Mouse (Mus musculus) heart, embryonic 11.5 days (tissue): ENCODE measurements around the gene Serinc4. TPM values are rescaled to one million over a fixed set of nuclear protein-coding genes. Genes with fewer than 3 reads are reported as not detected.
"Not testable (repeated sequence)": the region's sequence is repeated elsewhere in the genome, so short reads cannot be mapped to it uniquely, and the experiment has no call there.

Source experiments
- ATAC-seq: fragments of 200-750 bp; cut with Nextera tagmentation; replicated peaks from 2 replicates; pipeline ENCODE4 v1.8.0; 2017; ENCODE audit warnings: moderate library complexity; ENCODE audit not compliant: insufficient number of reproducible peaks, low FRiP score, low TSS enrichment
- H3K27ac ChIP-seq: fragments of 300-500 bp; sonication (generic); 2 replicates; pipeline ENCODE4 v1.5.1; 2014; ENCODE audit warnings: mild to moderate bottlenecking, low read depth, low read length
- H3K27me3 ChIP-seq: fragments of 300-500 bp; sonication (generic); 2 replicates; pipeline ENCODE4 v1.6.1; 2014; ENCODE audit warnings: mild to moderate bottlenecking, low read length, mixed read lengths; ENCODE audit not compliant: control insufficient read depth, insufficient read depth
- H3K36me3 ChIP-seq: fragments of 300-500 bp; sonication (generic); 2 replicates; pipeline ENCODE4 v1.6.1; 2014; ENCODE audit warnings: mild to moderate bottlenecking, low read length, moderate library complexity, mixed read lengths; ENCODE audit not compliant: control insufficient read depth, insufficient read depth
- H3K4me1 ChIP-seq: fragments of 300-500 bp; sonication (generic); 2 replicates; pipeline ENCODE4 v1.6.1; 2014; ENCODE audit warnings: low read length; ENCODE audit not compliant: control insufficient read depth, insufficient read depth
- H3K4me2 ChIP-seq: fragments of 300-500 bp; sonication (generic); 2 replicates; pipeline ENCODE4 v1.6.1; 2014; ENCODE audit warnings: mild to moderate bottlenecking, moderate library complexity
- H3K4me3 ChIP-seq: fragments of 300-500 bp; sonication (generic); 2 replicates; pipeline ENCODE4 v1.5.1; 2014; ENCODE audit warnings: low read depth, low read length
- H3K9ac ChIP-seq: fragments of 300-500 bp; sonication (generic); 2 replicates; pipeline ENCODE4 v1.6.1; 2014; ENCODE audit warnings: mild to moderate bottlenecking, low read depth, low read length, moderate library complexity
- H3K9me3 ChIP-seq: fragments of 300-500 bp; sonication (generic); replicated peaks from 2 replicates; pipeline ENCODE4 v1.6.1; 2016; ENCODE audit warnings: low read length; ENCODE audit not compliant: control insufficient read depth
- WGBS: fragments of 180-500 bp; shearing (Covaris S2); extraction: QIAGEN DNeasy Blood & Tissue Kit; methylation state at CpG from one replicate; pipeline ENCODE4 v1.1.7; 2014; ENCODE audit not compliant: insufficient replicate concordance; 5-methylcytosine and 5-hydroxymethylcytosine counted together
- polyA plus RNA-seq: library from polyadenylated mRNA; unstranded; fragments of >200 nt; fragmentation: Nextera tagmentation; extraction: Ambion mirVana; gene quantifications from 2 replicates; pipeline ENCODE4 v1.2.1, GENCODE M21; 2014

Gene Serinc4
- 0.07 TPM in 1 of 2 replicates, not detected in the other for polyA plus RNA-seq

DNA sequence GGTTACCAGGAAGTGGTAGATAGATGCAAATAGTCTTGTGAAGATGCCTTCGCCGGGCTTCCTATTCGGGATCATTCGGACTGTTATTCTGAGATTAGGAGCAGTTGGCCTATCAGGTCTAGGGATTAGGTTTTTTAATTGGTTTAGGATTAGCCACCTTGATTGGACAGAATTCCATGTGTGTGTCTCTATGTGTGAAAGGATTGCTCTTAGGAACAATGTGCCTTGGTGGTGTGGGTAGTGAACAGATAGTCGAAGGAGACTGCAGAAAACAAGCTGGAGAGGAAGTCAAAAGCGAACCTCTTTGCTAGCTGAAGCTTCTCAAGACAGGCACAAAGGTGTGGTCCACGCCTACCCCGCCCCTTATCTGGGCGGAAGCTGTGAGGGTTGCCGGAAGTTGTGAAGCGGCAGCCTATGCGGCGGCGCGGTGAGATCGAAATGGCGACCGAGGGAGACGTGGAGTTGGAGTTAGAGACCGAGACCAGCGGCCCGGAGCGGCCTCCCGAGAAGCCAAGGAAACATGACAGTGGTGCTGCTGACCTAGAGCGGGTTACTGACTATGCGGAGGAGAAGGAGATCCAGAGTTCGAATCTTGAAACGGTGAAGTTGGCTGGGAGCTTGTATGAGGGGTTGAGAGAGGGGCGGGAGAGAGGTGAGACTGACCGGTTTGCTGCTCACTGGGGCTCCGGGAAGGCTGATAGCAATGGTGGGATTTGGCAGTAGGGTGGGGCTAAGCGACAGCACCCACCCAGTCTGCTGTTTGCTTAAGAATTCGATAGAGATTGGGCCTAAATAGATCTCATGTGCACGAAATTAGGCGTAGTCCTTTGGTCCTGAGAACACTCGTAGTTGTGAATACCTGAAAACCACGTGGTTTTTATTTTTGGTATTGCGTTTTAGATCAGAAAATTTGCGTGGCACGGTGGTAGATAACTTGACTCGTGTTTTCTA lies at the start of gene Serinc4:
TSS of gene Serinc4 (minus strand) at position 90 of the 951 bp plus-strand sequence.
- H3K9ac ChIP-seq = peak within 1 kb of the TSS; percentile 86
- no peaks in the 10 kb centered on the region for H3K27me3 ChIP-seq
- peak within 1 kb of the TSS; percentile 85 for H3K4me3 ChIP-seq
- peak; percentile 83 for ATAC-seq
- peaks cover 14% of the 10 kb centered on the region for H3K4me1 ChIP-seq
- no peaks in the 10 kb centered on the region for H3K9me3 ChIP-seq
- 3% methylated on average over 41 of the region's 41 CpGs for WGBS
- H3K36me3 ChIP-seq = peaks cover 8% of the 10 kb centered on the region; the same call in 1 of the 2 replicates
- peak within 1 kb of the TSS; percentile 81 for H3K27ac ChIP-seq
- peak within 1 kb of the TSS; percentile 75 for H3K4me2 ChIP-seq

DNA sequence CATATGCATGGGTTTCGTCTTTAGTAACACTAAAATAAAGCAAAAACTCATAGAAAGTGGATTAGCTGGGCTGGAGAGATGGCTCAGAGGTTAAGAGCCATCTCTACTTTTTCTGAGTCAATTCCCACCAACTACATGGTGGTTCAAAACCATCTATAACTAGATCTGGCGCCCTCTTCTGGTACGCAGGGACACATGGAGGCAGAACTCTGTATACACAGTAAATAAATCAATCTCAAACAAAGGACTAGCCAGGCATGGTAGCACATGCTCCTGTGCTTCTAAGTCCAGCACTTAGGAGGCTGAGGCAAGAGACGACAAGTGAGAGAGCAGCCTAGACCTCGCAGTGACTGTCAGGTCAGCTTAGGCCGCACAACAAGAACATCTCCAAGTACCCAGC lies 45.0 kb upstream of the Serinc4 start:
- not testable (repeated sequence) for H3K9me3 ChIP-seq, H3K4me2 ChIP-seq, H3K27ac ChIP-seq, H3K4me3 ChIP-seq, ATAC-seq, H3K27me3 ChIP-seq, H3K36me3 ChIP-seq, H3K9ac ChIP-seq, H3K4me1 ChIP-seq
- WGBS = 78% methylated on average over 1 of the region's 6 CpGs

DNA sequence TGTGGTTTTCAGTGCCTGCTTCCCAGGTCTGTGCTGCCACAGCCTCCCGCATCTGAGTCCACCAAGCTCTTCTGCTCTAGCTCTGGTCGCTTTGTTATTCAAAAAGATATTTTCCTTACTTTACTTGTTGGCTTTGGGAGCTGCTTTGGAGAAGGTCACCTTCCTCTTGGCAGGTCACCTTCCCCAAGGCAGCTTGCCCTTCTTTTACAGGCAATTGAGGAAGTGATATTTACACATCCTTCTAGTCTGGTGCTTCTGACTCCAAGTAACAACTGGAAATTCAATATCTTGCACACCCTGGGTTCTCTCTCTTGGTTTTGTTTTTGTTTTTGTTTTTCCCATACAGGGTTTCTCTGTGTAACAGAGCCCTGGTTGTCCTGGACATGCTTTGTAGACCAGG lies 27.8 kb upstream of the Serinc4 start:
- 71% methylated on average over 1 of the region's 2 CpGs for WGBS
- ATAC-seq, H3K27ac ChIP-seq, H3K9me3 ChIP-seq, H3K36me3 ChIP-seq, H3K4me2 ChIP-seq, H3K9ac ChIP-seq, H3K4me3 ChIP-seq, H3K4me1 ChIP-seq, H3K27me3 ChIP-seq: not testable (repeated sequence)

DNA sequence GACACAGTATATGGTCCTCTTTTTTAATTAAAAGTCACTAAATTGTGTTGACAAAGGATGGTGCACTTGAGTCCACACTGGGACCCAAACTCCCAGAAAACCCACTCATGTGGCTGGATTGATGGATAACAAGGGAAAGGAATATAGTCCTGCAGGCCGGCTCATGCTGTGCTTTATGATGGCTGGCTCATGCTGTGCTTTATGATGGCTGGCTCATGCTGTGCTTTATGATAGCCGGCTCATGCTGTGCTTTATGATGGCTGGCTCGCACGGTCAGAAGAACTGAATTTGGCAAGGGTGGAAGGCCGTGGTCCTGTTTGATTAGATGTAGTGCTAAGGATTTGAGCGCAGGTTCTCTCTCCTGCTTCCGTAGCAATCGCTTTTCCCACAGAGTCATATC lies 27.0 kb upstream of the Serinc4 start:
- whole genome bisulfite sequencing = 77% methylated on average over 8 of the region's 8 CpGs
- Histone ChIP-seq H3K9ac (no peak overlapping the region), H3K4me1 (no peaks in the 10 kb centered on the region), H3K9me3 (no peaks in the 10 kb centered on the region), H3K27me3 (no peaks in the 10 kb centered on the region), H3K36me3 (no peaks in the 10 kb centered on the region), H3K27ac (no peak overlapping the region), H3K4me3 (no peak overlapping the region), H3K4me2 (no peak overlapping the region)
- ATAC-seq = no peak

DNA sequence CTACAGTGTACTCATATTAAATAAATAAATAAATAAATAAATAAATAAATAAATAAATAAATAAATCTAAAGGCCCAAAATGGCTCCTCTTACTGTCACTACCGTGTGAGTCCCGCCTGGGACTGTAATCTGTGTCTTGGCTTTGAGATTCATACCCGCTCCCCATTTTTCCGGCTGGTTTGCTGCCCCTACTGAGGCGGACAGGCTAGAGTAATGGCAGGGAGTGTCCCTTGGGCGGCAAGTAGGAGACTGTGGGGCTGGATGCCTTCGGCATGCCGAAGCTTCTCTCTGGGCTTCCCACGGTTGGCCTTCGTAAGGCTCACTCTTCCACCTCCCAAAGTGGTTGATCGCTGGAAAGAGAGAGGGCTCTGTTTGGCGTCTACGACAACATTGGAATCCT lies 24.3 kb upstream of the Serinc4 start:
- not testable (repeated sequence) for H3K4me1 ChIP-seq, H3K4me2 ChIP-seq, ATAC-seq, H3K9me3 ChIP-seq, H3K9ac ChIP-seq, H3K27ac ChIP-seq, H3K4me3 ChIP-seq, H3K36me3 ChIP-seq, H3K27me3 ChIP-seq
- 78% methylated on average over 13 of the region's 13 CpGs for WGBS

DNA sequence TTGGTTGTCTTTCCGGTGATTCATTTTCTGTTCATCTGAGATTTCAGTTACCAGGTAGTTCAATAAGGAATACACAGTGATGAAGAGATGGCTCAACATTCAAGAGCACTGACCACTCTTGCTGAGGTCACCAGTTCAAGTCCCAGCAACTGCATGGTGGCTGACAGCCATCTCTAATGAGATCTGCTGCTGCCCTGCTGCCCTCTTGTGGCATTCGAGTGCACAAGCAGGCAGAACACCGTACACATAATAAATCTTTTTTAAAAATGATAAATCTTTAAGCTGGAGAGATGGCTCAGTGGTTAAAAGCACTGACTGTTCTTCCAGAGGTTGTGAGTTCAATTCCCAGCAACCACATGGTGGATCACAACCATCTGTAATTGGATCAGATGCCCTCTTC lies 23.9 kb upstream of the Serinc4 start:
- H3K4me3 ChIP-seq = no peak overlapping the region
- H3K27me3 ChIP-seq = no peaks in the 10 kb centered on the region
- WGBS = 60% methylated on average over 3 of the region's 3 CpGs
- H3K4me2 ChIP-seq = no peak overlapping the region
- no peak overlapping the region for H3K27ac ChIP-seq
- H3K4me1 ChIP-seq = no peaks in the 10 kb centered on the region
- no peak for ATAC-seq
- no peaks in the 10 kb centered on the region for H3K36me3 ChIP-seq
- H3K9ac ChIP-seq = no peak overlapping the region
- no peaks in the 10 kb centered on the region for H3K9me3 ChIP-seq

DNA sequence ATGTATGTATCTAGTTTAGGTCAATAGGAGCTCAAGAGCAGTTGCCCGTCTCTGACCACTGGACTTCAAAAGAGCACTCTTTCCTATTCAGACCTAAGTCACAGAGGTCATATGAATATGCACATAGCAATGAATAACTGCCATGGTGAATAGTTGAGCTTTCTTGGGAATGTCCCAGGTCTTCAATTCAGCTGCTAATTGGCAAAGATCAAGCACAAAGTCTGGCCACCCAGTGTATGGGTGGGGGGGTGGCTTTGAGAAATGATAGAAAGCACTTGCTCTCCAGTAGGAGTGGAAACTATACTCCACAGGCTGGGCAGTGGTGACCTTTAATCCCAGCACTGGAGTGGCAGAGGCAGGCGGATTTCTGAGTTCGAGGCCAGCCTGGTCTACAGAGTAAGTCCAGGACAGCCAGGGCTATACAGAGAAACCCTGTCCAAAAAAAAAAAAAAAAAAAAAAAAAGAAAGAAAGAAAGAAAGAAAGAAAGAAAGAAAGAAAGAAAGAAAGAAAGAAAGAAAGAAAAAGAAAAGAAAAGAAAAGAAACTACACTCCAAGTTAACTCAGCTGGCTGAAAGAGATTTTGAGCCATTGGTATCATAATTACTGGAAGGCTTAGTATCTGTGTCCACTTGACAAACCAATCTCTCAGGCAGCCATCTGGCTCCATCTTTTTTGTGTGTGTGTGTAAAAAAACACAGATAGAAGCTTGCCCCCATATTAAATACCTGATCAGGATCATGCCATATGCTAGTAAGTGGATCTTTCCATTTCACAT lies 21.1 kb upstream of the Serinc4 start:
- no peak overlapping the region for H3K4me3 ChIP-seq
- H3K36me3 ChIP-seq = no peaks in the 10 kb centered on the region
- no peaks in the 10 kb centered on the region for H3K4me1 ChIP-seq
- H3K27me3 ChIP-seq = no peaks in the 10 kb centered on the region
- no peak overlapping the region for H3K4me2 ChIP-seq
- no peak overlapping the region for H3K27ac ChIP-seq
- no peaks in the 10 kb centered on the region for H3K9me3 ChIP-seq
- ATAC-seq = no peak
- WGBS = 68% methylated on average over 3 of the region's 3 CpGs
- no peak overlapping the region for H3K9ac ChIP-seq

DNA sequence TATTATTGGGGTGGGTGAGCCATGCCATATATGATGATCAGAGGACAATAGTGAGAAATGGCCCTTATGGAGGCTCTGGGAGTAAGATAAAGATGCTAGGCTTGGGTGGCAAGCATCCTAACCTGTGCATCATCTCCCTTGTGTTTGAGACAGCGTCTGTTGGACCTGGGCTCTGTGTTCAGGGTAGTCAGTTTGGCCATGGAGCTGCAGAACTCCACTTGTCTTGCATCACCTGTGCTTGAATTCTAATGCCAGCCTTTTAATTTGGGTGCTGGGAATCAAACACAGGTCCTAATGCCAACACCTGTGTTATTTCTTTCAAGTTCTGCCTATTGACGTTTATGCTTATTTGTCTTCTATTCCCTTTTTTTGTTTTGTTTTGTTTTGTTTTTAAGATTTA lies 18.7 kb upstream of the Serinc4 start:
- H3K4me3 ChIP-seq, H3K4me1 ChIP-seq, ATAC-seq, H3K9ac ChIP-seq, H3K27ac ChIP-seq, H3K4me2 ChIP-seq, H3K27me3 ChIP-seq, H3K9me3 ChIP-seq, H3K36me3 ChIP-seq: not testable (repeated sequence)
- 93% methylated on average over 2 of the region's 2 CpGs for WGBS
